28 mouse cellular contexts compared by ENCODE assay signal in genomic region chr14:66561042-66561590, GRCm38 (mm10).
DNase-seq lines count a peak whose midpoint lies in the region; ATAC-seq and TF ChIP-seq lines count a peak whose summit lies in the region.
"Had no signal": no experiment of that assay in that cellular context is flagged by ENCODE, and none has a peak within 500 bp of the region (broad histone marks: within the 10 kb centered on the region; RNA-seq: fewer than 3 reads in every experiment).

No protein-coding gene starts in this region.

- 79% methylated on average over 5 of the region's 5 CpGs for WGBS in midbrain, postnatal 0 days
- WGBS in midbrain, embryonic 15.5 days = 81% methylated on average over 5 of the region's 5 CpGs
- 66% methylated on average over 5 of the region's 5 CpGs for WGBS in macrophage (ENCODE audit: missing documents)

- H3K36me3 ChIP-seq in midbrain, postnatal 0 days (ENCODE audit: insufficient read depth, low read length) = no peaks in the 10 kb centered on the region
- H3K36me3 ChIP-seq in midbrain, embryonic 15.5 days (replicated peaks) = no peaks in the 10 kb centered on the region
- no peaks in the 10 kb centered on the region for H3K36me3 ChIP-seq in macrophage (ENCODE audit: inconsistent target)
- H3K36me3 ChIP-seq: embryonic facial prominence, embryonic 12.5 days; embryonic facial prominence, embryonic 15.5 days; forebrain, embryonic 12.5 days; forebrain, embryonic 15.5 days; hindbrain, embryonic 10.5 days; hindbrain, embryonic 13.5 days; intestine, embryonic 15.5 days had no signal

- no peak for ATAC-seq in midbrain, postnatal 0 days (ENCODE audit: low FRiP score)
- no peak for ATAC-seq in midbrain, embryonic 15.5 days (replicated peaks)
- ATAC-seq: activated CD4-positive, CD25-positive, alpha-beta regulatory T cell, adult 4 months; forebrain, embryonic 15.5 days; hindbrain, embryonic 16.5 days; intestine, embryonic 15.5 days had no signal

- no peak overlapping the region for H3K9ac ChIP-seq in midbrain, postnatal 0 days (replicated peaks; ENCODE audit: low read length, poor library complexity, severe bottlenecking)
- no peak overlapping the region for H3K9ac ChIP-seq in midbrain, embryonic 15.5 days
- H3K9ac ChIP-seq: embryonic facial prominence, embryonic 12.5 days; embryonic facial prominence, embryonic 15.5 days; forebrain, embryonic 12.5 days; forebrain, embryonic 15.5 days; hindbrain, embryonic 13.5 days; intestine, embryonic 15.5 days had no signal

- H3K4me1 ChIP-seq in midbrain, postnatal 0 days (ENCODE audit: insufficient read depth, low read length) = no peaks in the 10 kb centered on the region
- H3K4me1 ChIP-seq in midbrain, embryonic 15.5 days = no peaks in the 10 kb centered on the region
- H3K4me1 ChIP-seq in embryonic fibroblast, embryonic 13.5 days (ENCODE audit: control insufficient read depth, insufficient read depth, low read length) = peaks cover 5% of the 10 kb centered on the region
- H3K4me1 ChIP-seq: embryonic facial prominence, embryonic 12.5 days; embryonic facial prominence, embryonic 15.5 days; forebrain, embryonic 12.5 days; forebrain, embryonic 15.5 days; hindbrain, embryonic 13.5 days; intestine, embryonic 15.5 days had no signal

- no peaks in the 10 kb centered on the region for H3K79me2 ChIP-seq in macrophage (ENCODE audit: inconsistent target)

- no peak overlapping the region for H3K27ac ChIP-seq in midbrain, postnatal 0 days (ENCODE audit: low read depth, low read length)
- no peak overlapping the region for H3K27ac ChIP-seq in midbrain, embryonic 15.5 days
- peak overlapping the region; percentile 22; the same call in 1 of the 2 replicates for H3K27ac ChIP-seq in embryonic fibroblast, embryonic 13.5 days (ENCODE audit: insufficient read depth, low read length)
- peak overlapping the region; percentile 90 for H3K27ac ChIP-seq in macrophage
- H3K27ac ChIP-seq: embryonic facial prominence, embryonic 12.5 days; embryonic facial prominence, embryonic 15.5 days; forebrain, embryonic 12.5 days; forebrain, embryonic 15.5 days; gastrocnemius, adult 2 months; heart, adult 2 months; hindbrain, embryonic 10.5 days; hindbrain, embryonic 13.5 days; intestine, embryonic 15.5 days had no signal

- no peaks in the 10 kb centered on the region for H3K9me3 ChIP-seq in midbrain, postnatal 0 days (ENCODE audit: low read length)
- H3K9me3 ChIP-seq in midbrain, embryonic 15.5 days = no peaks in the 10 kb centered on the region
- H3K9me3 ChIP-seq: embryonic facial prominence, embryonic 12.5 days; embryonic facial prominence, embryonic 15.5 days; forebrain, embryonic 12.5 days; forebrain, embryonic 15.5 days; hindbrain, embryonic 10.5 days; hindbrain, embryonic 13.5 days; intestine, embryonic 15.5 days had no signal

- TF ChIP-seq POLR2A in embryonic fibroblast, embryonic 13.5 days (IDR thresholded peaks at IDR 0.05; ENCODE audit: low read depth, low read length) = no peak

- no peaks in the 10 kb centered on the region for H3K27me3 ChIP-seq in midbrain, postnatal 0 days (ENCODE audit: insufficient read depth, low read length)
- H3K27me3 ChIP-seq in midbrain, embryonic 15.5 days (replicated peaks) = no peaks in the 10 kb centered on the region
- H3K27me3 ChIP-seq: CH12.LX; embryonic facial prominence, embryonic 12.5 days; embryonic facial prominence, embryonic 15.5 days; forebrain, embryonic 12.5 days; forebrain, embryonic 15.5 days; hindbrain, embryonic 13.5 days; intestine, embryonic 15.5 days had no signal

- no peak overlapping the region for H3K4me3 ChIP-seq in midbrain, postnatal 0 days (ENCODE audit: low read depth, low read length)
- H3K4me3 ChIP-seq in midbrain, embryonic 15.5 days = no peak overlapping the region
- H3K4me3 ChIP-seq in embryonic fibroblast, embryonic 13.5 days (ENCODE audit: insufficient read depth, low read length) = no peak overlapping the region
- no peak overlapping the region for H3K4me3 ChIP-seq in macrophage (ENCODE audit: inconsistent target)
- H3K4me3 ChIP-seq: embryonic facial prominence, embryonic 12.5 days; embryonic facial prominence, embryonic 15.5 days; erythroblast, embryonic 14.5 days; forebrain, embryonic 12.5 days; forebrain, embryonic 15.5 days; gastrocnemius, adult 2 months; heart, adult 2 months; hindbrain, embryonic 10.5 days; hindbrain, embryonic 13.5 days; intestine, embryonic 15.5 days had no signal

- no peak for TF ChIP-seq CTCF in midbrain, postnatal 0 days (IDR thresholded peaks at IDR 0.05)
- no peak for TF ChIP-seq CTCF in embryonic fibroblast, embryonic 13.5 days (IDR thresholded peaks at IDR 0.05; ENCODE audit: borderline replicate concordance, insufficient read depth, low read length)

- no peak overlapping the region for H3K4me2 ChIP-seq in midbrain, postnatal 0 days (ENCODE audit: low read depth, low read length, poor library complexity, severe bottlenecking)
- H3K4me2 ChIP-seq in midbrain, embryonic 15.5 days = no peak overlapping the region
- H3K4me2 ChIP-seq: embryonic facial prominence, embryonic 12.5 days; embryonic facial prominence, embryonic 15.5 days; forebrain, embryonic 12.5 days; forebrain, embryonic 15.5 days; heart, embryonic 11.5 days; hindbrain, embryonic 13.5 days; intestine, embryonic 15.5 days had no signal

- peak; percentile 7 for DNase-seq in midbrain, postnatal 0 days (ENCODE audit: low spot score)
- DNase-seq in urinary bladder, postnatal 4 days (ENCODE audit: low spot score in 2 of 2) = no peak
- no peak for DNase-seq in thymus, postnatal 14 days
- no peak for DNase-seq in thymus, postnatal 4 days
- no peak for DNase-seq in heart, adult 11 months
- DNase-seq: adrenal gland, adult 8-10 months; adrenal gland, postnatal 25 days; cerebellum, adult 18-20 months; cerebellum, adult 9-10 months; cerebellum, postnatal 14 days; gastrocnemius, adult 2 months; gastrocnemius, postnatal 14 days; heart, adult 2 months had no signal

Comparison
In these comparisons a context has a peak if more than half of its experiments do, and no peak if none do; other contexts are left out.
1. H3K27ac ChIP-seq: peak in embryonic fibroblast, embryonic 13.5 days (single experiment) and macrophage (single experiment); none in midbrain, postnatal 0 days (single experiment) and midbrain, embryonic 15.5 days (single experiment).